Mouse (Mus musculus) ES-E14 (cell line): ENCODE data around the gene Zfp398.

Experiments used
- CHD2 ChIP-seq: IDR thresholded peaks from 2 replicates; pipeline ENCODE4 v1.6.1; 2014; ENCODE audit warnings: mild to moderate bottlenecking, low read depth, low read length, inconsistent platforms
- MAFK ChIP-seq: IDR thresholded peaks from 2 replicates; pipeline ENCODE4 v1.6.1; 2014; ENCODE audit warnings: mild to moderate bottlenecking, low read depth, low read length, inconsistent platforms; ENCODE audit not compliant: insufficient read depth
- ZC3H11A ChIP-seq: IDR thresholded peaks from 2 replicates; pipeline ENCODE4 v1.6.1; 2012; ENCODE audit warnings: low read depth, mild to moderate bottlenecking, inconsistent platforms, low read length, borderline replicate concordance
- ZNF384 ChIP-seq: IDR thresholded peaks from 2 replicates; pipeline ENCODE4 v1.6.1; 2012; ENCODE audit warnings: low read depth, low read length, inconsistent platforms

DNA sequence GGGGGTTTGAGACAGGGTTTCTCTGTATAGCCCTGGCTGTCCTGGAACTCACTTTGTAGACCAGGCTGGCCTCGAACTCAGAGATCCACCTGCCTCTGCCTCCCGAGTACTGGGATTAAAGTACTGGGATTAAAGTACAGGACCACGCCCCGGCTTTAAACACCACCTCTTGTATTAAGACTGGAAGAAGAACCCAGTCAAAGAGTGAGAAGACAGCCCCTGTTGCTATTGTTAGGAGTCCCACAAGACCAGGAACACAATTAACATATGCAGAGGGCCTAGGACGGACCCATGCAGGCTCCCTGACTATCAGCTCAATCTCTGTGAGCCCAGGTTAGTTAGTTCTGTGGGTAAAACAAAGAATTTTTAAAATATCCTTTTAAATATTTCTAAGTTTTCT, 36.8 kb downstream of the Zfp398 start:
- no peak for TF ChIP-seq ZNF384
- TF ChIP-seq MAFK: no peak
- TF ChIP-seq CHD2: no peak
- no peak for TF ChIP-seq ZC3H11A
